Mouse (Mus musculus) heart, adult 2 months (tissue): ENCODE measurements around the gene 4930544D05Rik. TPM values are rescaled to one million over a fixed set of nuclear protein-coding genes. Genes with fewer than 3 reads are reported as not detected.

Experiments
- DNase-seq, 2 experiments: peaks; one replicate each; pipeline ENCODE4 v3.0.0; 2021
- H3K27ac ChIP-seq: fragments of 200-600 bp; 2 replicates; pipeline ENCODE4 v1.8.1; 2022
- H3K27me3 ChIP-seq: fragments of 200-500 bp; 2 replicates; pipeline ENCODE4 v1.6.1; 2012; ENCODE audit warnings: mild to moderate bottlenecking, low read length, inconsistent platforms, mixed read lengths; ENCODE audit not compliant: control insufficient read depth, insufficient read depth
- H3K36me3 ChIP-seq: fragments of 200-500 bp; 2 replicates; pipeline ENCODE4 v1.6.1; 2012; ENCODE audit warnings: low read length, inconsistent platforms; ENCODE audit not compliant: control insufficient read depth, insufficient read depth
- H3K4me1 ChIP-seq: fragments of 200-500 bp; 2 replicates; pipeline ENCODE4 v1.6.1; 2011; ENCODE audit warnings: low read length; ENCODE audit not compliant: control insufficient read depth, insufficient read depth
- H3K4me3 ChIP-seq: fragments of 200-600 bp; 2 replicates; pipeline ENCODE4 v1.8.1; 2022
- H3K79me2 ChIP-seq: fragments of 200-500 bp; replicated peaks from 2 replicates; pipeline ENCODE4 v1.6.1; 2012; ENCODE audit warnings: mild to moderate bottlenecking, inconsistent platforms, low read length, moderate library complexity, mixed read lengths; ENCODE audit not compliant: control insufficient read depth, insufficient read depth
- H3K9ac ChIP-seq: fragments of 200-500 bp; 2 replicates; pipeline ENCODE4 v1.6.1; 2012; ENCODE audit warnings: low read depth, mild to moderate bottlenecking, control low read depth, inconsistent platforms, low read length, mixed read lengths
- CTCF ChIP-seq: fragments of 200-600 bp; IDR thresholded peaks from 2 replicates; pipeline ENCODE4 v1.8.1; 2022; ENCODE audit warnings: antibody characterized with exemption, mild to moderate bottlenecking, moderate library complexity
- EP300 ChIP-seq: fragments of 200-500 bp; IDR thresholded peaks from 2 replicates; pipeline ENCODE4 v1.6.1; 2011; ENCODE audit warnings: low read depth, low read length, control low read depth; ENCODE audit not compliant: insufficient read depth
- POLR2A ChIP-seq: fragments of 200-500 bp; IDR thresholded peaks from 2 replicates; pipeline ENCODE4 v1.6.1; 2011; ENCODE audit warnings: mild to moderate bottlenecking, low read depth, low read length, control low read depth; ENCODE audit not compliant: insufficient read depth
- WGBS: fragments of 180-500 bp; shearing (Covaris S2); methylation state at CpG from one replicate; pipeline ENCODE4 v1.1.7; 2018; 5-methylcytosine and 5-hydroxymethylcytosine counted together
- intact Hi-C: fragments of 180-260 bp; cut with DNase I; formaldehyde crosslinking; loops from one replicate; pipeline ENCODE4 v1.15.1; 2025
- polyA plus RNA-seq: library from polyadenylated mRNA; depleted of rRNA; stranded (reverse); fragments of >200 nt; gene quantifications from 2 replicates; pipeline ENCODE4 v1.2.3, GENCODE M21; 2012; rRNA removed
- total RNA-seq, 2 experiments: library from RNA; stranded (reverse); gene quantifications; 2 replicates each; pipeline ENCODE4 v1.2.3; 2021

4930544D05Rik gene
- total and polyA plus RNA-seq, 3 experiments = 0.31 TPM; not detected in 2

- Histone ChIP-seq H3K36me3 (peaks cover 16% of the 10 kb centered on the region), H3K4me3 (no peak overlapping the region), H3K4me1 (peaks cover 2% of the 10 kb centered on the region), H3K27me3 (no peaks in the 10 kb centered on the region), H3K79me2 (no peaks in the 10 kb centered on the region), H3K27ac (peak overlapping the region; percentile 51), H3K9ac (no peak overlapping the region)
- no peak for DNase-seq
- intact Hi-C loops = no loop called here
- 75% methylated on average over 8 of the region's 8 CpGs for WGBS
- TF ChIP-seq EP300 = 0 out of 2 replicates have a peak, but pooled peaks have one; percentile 41
- peak; percentile 43 for TF ChIP-seq POLR2A
- no peak for TF ChIP-seq CTCF
These were observed 47.5 kb downstream of the 4930544D05Rik start for GRCm38 (mm10) chr11:70663101-70663500.

- Histone ChIP-seq H3K4me3 (no peak overlapping the region), H3K27me3 (no peaks in the 10 kb centered on the region), H3K36me3 (peaks cover 16% of the 10 kb centered on the region), H3K79me2 (no peaks in the 10 kb centered on the region), H3K9ac (no peak overlapping the region), H3K27ac (peak overlapping the region; percentile 55; the same call in 1 of the 2 replicates), H3K4me1 (peaks cover 2% of the 10 kb centered on the region)
- WGBS = 65% methylated on average over 6 of the region's 6 CpGs
- TF ChIP-seq POLR2A = peak; percentile 39; the same call in 1 of the 2 replicates
- 0 out of 2 replicates have a peak, but pooled peaks have one; percentile 25 for TF ChIP-seq EP300
- no peak for TF ChIP-seq CTCF
- DNase-seq = peak in 1 of 2 experiments; percentile 73
- intact Hi-C loops = no loop called here
These were observed 48.3 kb downstream of the 4930544D05Rik start for GRCm38 (mm10) chr11:70663957-70664356.

- TF ChIP-seq EP300 (no peak), CTCF (peak; percentile 19; the same call in 1 of the 2 replicates)
- Histone ChIP-seq H3K79me2 (no peaks in the 10 kb centered on the region), H3K27me3 (no peaks in the 10 kb centered on the region), H3K4me1 (peaks cover 2% of the 10 kb centered on the region), H3K9ac (no peak overlapping the region), H3K27ac (no peak overlapping the region), H3K4me3 (no peak overlapping the region), H3K36me3 (peaks cover 16% of the 10 kb centered on the region)
- no peak for DNase-seq
- 89% methylated on average over 9 of the region's 9 CpGs for WGBS
- intact Hi-C loops = no loop called here
These were observed 49.1 kb downstream of the 4930544D05Rik start for GRCm38 (mm10) chr11:70664741-70665140.

Other genes with a start within 250 kb of the 4930544D05Rik start
- gene Pelp1, start 205.8 kb upstream of the 4930544D05Rik start, total RNA-seq = 10 to 100 TPM; 17.0 to 20.7 TPM
- gene Pelp1, start 205.8 kb upstream of the 4930544D05Rik start, polyA plus RNA-seq = 12.4 and 13.0 TPM in 2 replicates
- 10 to 100 TPM; 10.2 to 10.8 TPM for gene Arrb2, start 183.2 kb upstream of the 4930544D05Rik start, total RNA-seq
- 23.6 and 27.6 TPM in 2 replicates for gene Arrb2, start 183.2 kb upstream of the 4930544D05Rik start, polyA plus RNA-seq
- gene Med11, start 163.9 kb upstream of the 4930544D05Rik start, total RNA-seq = 1 to 10 TPM; 6.6 to 6.7 TPM
- gene Med11, start 163.9 kb upstream of the 4930544D05Rik start, polyA plus RNA-seq = 7.8 and 9.7 TPM in 2 replicates
- gene Zmynd15, start 156.4 kb upstream of the 4930544D05Rik start, total RNA-seq = 1 to 10 TPM; 1.3 to 2.9 TPM
- 3.2 and 3.8 TPM in 2 replicates for gene Zmynd15, start 156.4 kb upstream of the 4930544D05Rik start, polyA plus RNA-seq
- gene Cxcl16, start 155.9 kb upstream of the 4930544D05Rik start, total RNA-seq = 1 to 10 TPM; 7.9 to 8.8 TPM
- gene Cxcl16, start 155.9 kb upstream of the 4930544D05Rik start, polyA plus RNA-seq = 17.6 and 20.6 TPM in 2 replicates
- 1 to 10 TPM; 1.2 to 1.3 TPM for gene Tm4sf5, start 110.6 kb upstream of the 4930544D05Rik start, total RNA-seq
- 1.5 and 2.1 TPM in 2 replicates for gene Tm4sf5, start 110.6 kb upstream of the 4930544D05Rik start, polyA plus RNA-seq
- gene Vmo1, start 101.2 kb upstream of the 4930544D05Rik start, total RNA-seq = not detected
- not detected in 2 replicates for gene Vmo1, start 101.2 kb upstream of the 4930544D05Rik start, polyA plus RNA-seq
- gene Gltpd2, start 96.7 kb upstream of the 4930544D05Rik start, total RNA-seq = not detected
- not detected in 2 replicates for gene Gltpd2, start 96.7 kb upstream of the 4930544D05Rik start, polyA plus RNA-seq
- 100 to 1,000 TPM; 204 to 231 TPM for gene Psmb6, start 90.5 kb upstream of the 4930544D05Rik start, total RNA-seq
- 296 and 367 TPM in 2 replicates for gene Psmb6, start 90.5 kb upstream of the 4930544D05Rik start, polyA plus RNA-seq
- not detected for gene Gm40193, start 82.9 kb upstream of the 4930544D05Rik start, total RNA-seq
- gene Gm40193, start 82.9 kb upstream of the 4930544D05Rik start, polyA plus RNA-seq = not detected in 2 replicates
- 1 to 10 TPM; 4.3 to 5.8 TPM for gene Pld2, start 75.8 kb upstream of the 4930544D05Rik start, total RNA-seq
- 15.1 and 21.0 TPM in 2 replicates for gene Pld2, start 75.8 kb upstream of the 4930544D05Rik start, polyA plus RNA-seq
- 10 to 100 TPM; 41.3 to 46.8 TPM for gene Mink1, start 53.0 kb upstream of the 4930544D05Rik start, total RNA-seq
- 40.8 and 49.6 TPM in 2 replicates for gene Mink1, start 53.0 kb upstream of the 4930544D05Rik start, polyA plus RNA-seq
- not detected for gene Chrne, start 3.4 kb downstream of the 4930544D05Rik start, total RNA-seq
- gene Chrne, start 3.4 kb downstream of the 4930544D05Rik start, polyA plus RNA-seq = not detected in 2 replicates
- under 1 TPM; 0.34 to 0.98 TPM for gene Gp1ba, start 23.3 kb downstream of the 4930544D05Rik start, total RNA-seq
- gene Gp1ba, start 23.3 kb downstream of the 4930544D05Rik start, polyA plus RNA-seq = 0.29 and 0.59 TPM in 2 replicates
- gene Rnf167, start 31.4 kb downstream of the 4930544D05Rik start, total RNA-seq = 10 to 100 TPM; 50.8 to 58.7 TPM
- gene Rnf167, start 31.4 kb downstream of the 4930544D05Rik start, polyA plus RNA-seq = 65.0 and 80.9 TPM in 2 replicates
- 100 to 1,000 TPM; 532 to 626 TPM for gene Slc25a11, start 31.6 kb downstream of the 4930544D05Rik start, total RNA-seq
- 632 and 932 TPM in 2 replicates for gene Slc25a11, start 31.6 kb downstream of the 4930544D05Rik start, polyA plus RNA-seq
- gene Pfn1, start 38.8 kb downstream of the 4930544D05Rik start, total RNA-seq = 100 to 1,000 TPM; 270 to 280 TPM
- gene Pfn1, start 38.8 kb downstream of the 4930544D05Rik start, polyA plus RNA-seq = 439 and 479 TPM in 2 replicates
- gene Eno3, start 41.4 kb downstream of the 4930544D05Rik start, total RNA-seq = 1,000 to 10,000 TPM; 1,523 to 1,659 TPM
- 1,222 and 1,919 TPM in 2 replicates for gene Eno3, start 41.4 kb downstream of the 4930544D05Rik start, polyA plus RNA-seq
- 10 to 100 TPM; 82.8 to 99.4 TPM for gene Spag7, start 53.6 kb downstream of the 4930544D05Rik start, total RNA-seq
- 72.9 and 87.8 TPM in 2 replicates for gene Spag7, start 53.6 kb downstream of the 4930544D05Rik start, polyA plus RNA-seq
- gene Camta2, start 72.3 kb downstream of the 4930544D05Rik start, total RNA-seq = 10 to 100 TPM; 37.8 to 37.9 TPM
- gene Camta2, start 72.3 kb downstream of the 4930544D05Rik start, polyA plus RNA-seq = 27.6 and 32.5 TPM in 2 replicates
- gene Inca1, start 84.3 kb downstream of the 4930544D05Rik start, total RNA-seq = 1 to 10 TPM; 6.3 to 6.9 TPM
- gene Inca1, start 84.3 kb downstream of the 4930544D05Rik start, polyA plus RNA-seq = 4.6 and 5.4 TPM in 2 replicates
- gene Kif1c, start 84.7 kb downstream of the 4930544D05Rik start, total RNA-seq = 100 to 1,000 TPM; 477 to 524 TPM
- gene Kif1c, start 84.7 kb downstream of the 4930544D05Rik start, polyA plus RNA-seq = 153 and 228 TPM in 2 replicates
- 1 to 10 TPM; 7.5 to 8.5 TPM for gene Zfp3, start 148.4 kb downstream of the 4930544D05Rik start, total RNA-seq
- 1.5 and 3.5 TPM in 2 replicates for gene Zfp3, start 148.4 kb downstream of the 4930544D05Rik start, polyA plus RNA-seq
- under 1 TPM; 0.27 to 0.70 TPM for gene Scimp, start 196.7 kb downstream of the 4930544D05Rik start, total RNA-seq
- 0.84 and 1.00 TPM in 2 replicates for gene Scimp, start 196.7 kb downstream of the 4930544D05Rik start, polyA plus RNA-seq
- gene Rabep1, start 228.9 kb downstream of the 4930544D05Rik start, total RNA-seq = 10 to 100 TPM; 36.0 to 37.2 TPM
- 3.7 and 7.7 TPM in 2 replicates for gene Rabep1, start 228.9 kb downstream of the 4930544D05Rik start, polyA plus RNA-seq